In the genomic region with DNA sequence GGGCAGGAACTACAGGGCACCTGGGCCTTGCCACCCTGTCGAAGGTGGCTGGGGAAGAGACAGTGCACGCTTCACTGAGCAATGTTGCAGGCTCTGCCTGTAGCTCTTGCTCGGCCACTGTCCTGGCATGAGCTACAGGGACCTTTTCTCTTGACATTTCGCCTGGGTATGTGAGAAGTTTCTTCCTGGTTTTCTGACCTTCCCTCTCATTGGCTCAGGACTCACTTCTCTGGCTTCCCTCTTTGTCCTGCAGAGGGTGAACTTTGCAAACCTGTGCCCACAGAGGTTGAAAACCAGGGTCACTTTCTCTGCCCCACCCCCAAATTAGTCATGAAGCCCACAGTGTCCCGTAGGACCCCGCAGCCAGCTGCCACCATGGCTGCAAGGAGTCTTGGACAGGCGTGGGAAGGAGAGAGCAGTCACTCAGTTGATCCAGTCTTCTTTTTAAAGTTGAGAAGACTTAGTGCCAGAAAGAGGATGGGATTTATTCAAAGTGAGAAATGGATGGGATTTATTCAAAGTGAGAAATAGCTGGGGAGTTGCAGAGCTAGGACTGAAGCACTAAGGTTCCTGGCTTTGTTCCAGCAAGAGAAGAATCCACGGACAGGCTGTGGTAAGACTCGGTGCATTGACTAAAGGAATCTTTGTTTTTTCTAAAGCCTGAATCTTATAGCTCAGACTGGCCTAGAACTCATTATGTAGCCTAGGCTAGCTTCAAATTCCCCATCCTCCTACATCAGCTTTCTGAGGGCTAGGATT, we compare ENCODE assay signal across 15 mouse cellular contexts.
DNase-seq lines count a peak whose midpoint lies in the region; ATAC-seq and TF ChIP-seq lines count a peak whose summit lies in the region.
"Had no signal": no experiment of that assay in that cellular context is flagged by ENCODE, and none has a peak within 500 bp of the region (broad histone marks: within the 10 kb centered on the region; RNA-seq: fewer than 3 reads in every experiment).

No protein-coding gene starts in this region.

- no peak overlapping the region for H3K4me3 ChIP-seq in heart, embryonic 10.5 days
- H3K4me3 ChIP-seq in stomach, postnatal 0 days (ENCODE audit: low read depth, low read length): no peak overlapping the region
- H3K4me3 ChIP-seq in midbrain, embryonic 11.5 days (ENCODE audit: low read depth, low read length): no peak overlapping the region
- H3K4me3 ChIP-seq in midbrain, embryonic 14.5 days (replicated peaks; ENCODE audit: low read depth, low read length): no peak overlapping the region
- H3K4me3 ChIP-seq: erythroblast, embryonic 14.5 days; limb, embryonic 10.5 days had no signal

- no peaks in the 10 kb centered on the region for H3K27me3 ChIP-seq in heart, embryonic 10.5 days (ENCODE audit: insufficient read depth, poor library complexity, severe bottlenecking)
- H3K27me3 ChIP-seq in stomach, postnatal 0 days (ENCODE audit: control insufficient read depth, insufficient read depth, low read length): no peaks in the 10 kb centered on the region
- no peaks in the 10 kb centered on the region for H3K27me3 ChIP-seq in midbrain, embryonic 11.5 days (ENCODE audit: control insufficient read depth, insufficient read depth, low read length)
- no peaks in the 10 kb centered on the region for H3K27me3 ChIP-seq in midbrain, embryonic 14.5 days (ENCODE audit: control insufficient read depth, insufficient read depth, low read length)

- peaks cover 16% of the 10 kb centered on the region for H3K4me1 ChIP-seq in heart, embryonic 10.5 days
- H3K4me1 ChIP-seq in stomach, postnatal 0 days (replicated peaks; ENCODE audit: control insufficient read depth, insufficient read depth): no peaks in the 10 kb centered on the region
- H3K4me1 ChIP-seq in midbrain, embryonic 11.5 days (ENCODE audit: control insufficient read depth, insufficient read depth, low read length): 0 out of 2 replicates have a peak, but pooled peaks cover 2% of the 10 kb centered on the region
- H3K4me1 ChIP-seq in midbrain, embryonic 14.5 days (ENCODE audit: control insufficient read depth, insufficient read depth, low read length): peaks cover 4% of the 10 kb centered on the region; the same call in 1 of the 2 replicates

- H3K27ac ChIP-seq in heart, embryonic 10.5 days: no peak overlapping the region
- H3K27ac ChIP-seq in stomach, postnatal 0 days (replicated peaks): no peak overlapping the region
- H3K27ac ChIP-seq in midbrain, embryonic 11.5 days (ENCODE audit: low read depth, low read length): no peak overlapping the region
- H3K27ac ChIP-seq in midbrain, embryonic 14.5 days (replicated peaks; ENCODE audit: low read depth, low read length): no peak overlapping the region
- H3K27ac ChIP-seq: limb, embryonic 10.5 days had no signal

- H3K9ac ChIP-seq in stomach, postnatal 0 days (ENCODE audit: low read length): no peak overlapping the region
- no peak overlapping the region for H3K9ac ChIP-seq in midbrain, embryonic 11.5 days (ENCODE audit: low read length)
- no peak overlapping the region for H3K9ac ChIP-seq in midbrain, embryonic 14.5 days (replicated peaks; ENCODE audit: low read length)

- DNase-seq in heart, embryonic 10.5 days (ENCODE audit: low spot score): peak; percentile 58
- DNase-seq in heart, adult 9 months (ENCODE audit: low spot score in 2 of 2): no peak
- DNase-seq in right cerebral cortex, adult 18-20 months: peak; percentile 45
- no peak for DNase-seq in right cerebral cortex, postnatal 25 days
- DNase-seq in stomach, postnatal 0 days (ENCODE audit: low spot score): no peak
- no peak for DNase-seq in midbrain, embryonic 11.5 days (ENCODE audit: low spot score, missing footprints)
- DNase-seq in midbrain, embryonic 14.5 days: no peak
- DNase-seq: thymus, postnatal 14 days had no signal

- H3K4me2 ChIP-seq in stomach, postnatal 0 days (replicated peaks; ENCODE audit: low read depth): no peak overlapping the region
- H3K4me2 ChIP-seq in midbrain, embryonic 11.5 days: no peak overlapping the region
- no peak overlapping the region for H3K4me2 ChIP-seq in midbrain, embryonic 14.5 days (ENCODE audit: low read length)

- peak; percentile 8; the same call in 1 of the 2 replicates for TF ChIP-seq CTCF in stomach, postnatal 0 days (IDR thresholded peaks at IDR 0.05; ENCODE audit: low read depth)

- H3K9me3 ChIP-seq in heart, embryonic 10.5 days: no peaks in the 10 kb centered on the region
- H3K9me3 ChIP-seq in stomach, postnatal 0 days (ENCODE audit: control insufficient read depth, low read length): no peaks in the 10 kb centered on the region
- no peaks in the 10 kb centered on the region for H3K9me3 ChIP-seq in midbrain, embryonic 11.5 days (ENCODE audit: control insufficient read depth, low read length)
- H3K9me3 ChIP-seq in midbrain, embryonic 14.5 days (ENCODE audit: control insufficient read depth, low read length): no peaks in the 10 kb centered on the region
- H3K9me3 ChIP-seq: limb, embryonic 10.5 days had no signal

- 70% methylated on average over 9 of the region's 9 CpGs for WGBS in heart, embryonic 10.5 days
- 69% methylated on average over 9 of the region's 9 CpGs for whole genome bisulfite sequencing in stomach, postnatal 0 days
- WGBS in midbrain, embryonic 11.5 days: 82% methylated on average over 9 of the region's 9 CpGs
- WGBS in midbrain, embryonic 14.5 days: 72% methylated on average over 9 of the region's 9 CpGs

- ATAC-seq in common myeloid progenitor, adult 5-6 weeks (replicated peaks; ENCODE audit: low read depth, poor library complexity, severe bottlenecking): peak; percentile 30; the same call in 1 of the 2 replicates
- ATAC-seq in stomach, postnatal 0 days (ENCODE audit: low FRiP score, low TSS enrichment): no peak
- ATAC-seq in midbrain, embryonic 11.5 days (ENCODE audit: low FRiP score): no peak
- no peak for ATAC-seq in midbrain, embryonic 14.5 days (ENCODE audit: low FRiP score, low TSS enrichment)
- ATAC-seq: activated CD4-positive, CD25-positive, alpha-beta regulatory T cell, adult 4 months; intestine, postnatal 0 days; lung, postnatal 0 days; midbrain, embryonic 16.5 days had no signal

- no peaks in the 10 kb centered on the region for H3K36me3 ChIP-seq in heart, embryonic 10.5 days
- H3K36me3 ChIP-seq in stomach, postnatal 0 days (ENCODE audit: control insufficient read depth, insufficient read depth, low read length): no peaks in the 10 kb centered on the region
- H3K36me3 ChIP-seq in midbrain, embryonic 11.5 days (ENCODE audit: control insufficient read depth, insufficient read depth, low read length): no peaks in the 10 kb centered on the region
- H3K36me3 ChIP-seq in midbrain, embryonic 14.5 days (ENCODE audit: control insufficient read depth, insufficient read depth, low read length): 0 out of 2 replicates have a peak, but pooled peaks cover 4% of the 10 kb centered on the region

- no peak for TF ChIP-seq EP300 in stomach, postnatal 0 days (optimal IDR thresholded peaks at IDR 0.05)

Comparison
In these comparisons a context has a peak if more than half of its experiments do, and no peak if none do; other contexts are left out.
1. DNase-seq: peak in heart, embryonic 10.5 days (single experiment) and right cerebral cortex, adult 18-20 months (single experiment); none in heart, adult 9 months (0 of 2), right cerebral cortex, postnatal 25 days (single experiment), stomach, postnatal 0 days (single experiment), midbrain, embryonic 11.5 days (single experiment) and midbrain, embryonic 14.5 days (single experiment).